Mouse (Mus musculus) liver, postnatal 0 days (tissue): ENCODE data around the gene 4933430I17Rik.

ENCODE experiments used
- CTCF ChIP-seq: sonication (generic); IDR thresholded peaks from 2 replicates; pipeline ENCODE4 v1.5.1; 2016; ENCODE audit warnings: antibody characterized with exemption, low read depth
- EP300 ChIP-seq: IDR thresholded peaks from 2 replicates; pipeline ENCODE4 v1.6.1; 2016; ENCODE audit warnings: antibody characterized with exemption, low read depth, mild to moderate bottlenecking

DNA sequence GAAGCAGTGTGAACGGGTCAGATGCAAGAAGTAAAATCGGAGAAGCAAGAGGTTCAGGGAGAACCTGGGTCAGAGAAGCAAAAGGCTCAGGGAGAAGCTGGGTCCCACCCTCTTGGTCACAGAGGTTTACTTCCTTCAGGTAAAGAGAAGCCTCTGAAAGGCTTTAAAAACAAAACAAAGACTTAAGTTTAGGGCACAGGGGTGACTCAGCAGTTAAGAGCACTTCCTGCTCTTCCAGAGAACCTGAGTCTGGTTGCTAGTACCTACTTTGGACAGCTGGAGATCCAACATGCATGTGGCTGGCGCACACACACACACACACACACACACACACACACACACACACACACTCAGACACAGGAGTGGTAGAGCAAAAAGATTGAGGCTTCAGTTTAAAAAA is 40.2 kb upstream of the 4933430I17Rik start:
- no peak for TF ChIP-seq CTCF
- no peak for TF ChIP-seq EP300
